Mouse (Mus musculus) macrophage (primary cell): ENCODE results near the gene Zfp286. TPM values are rescaled to one million over a fixed set of nuclear protein-coding genes. Genes with fewer than 3 reads are reported as not detected.

Experiments used
- H3K27ac ChIP-seq: fragments of 350-480 bp; formaldehyde crosslinking; 2 replicates; pipeline ENCODE4 v1.9.0; 2021
- H3K36me3 ChIP-seq: fragments of 350-480 bp; formaldehyde crosslinking; 2 replicates; pipeline ENCODE4 v1.9.0; 2021; ENCODE audit errors: inconsistent target
- H3K4me3 ChIP-seq: fragments of 350-480 bp; formaldehyde crosslinking; 2 replicates; pipeline ENCODE4 v1.9.0; 2021; ENCODE audit errors: inconsistent target
- H3K79me2 ChIP-seq: fragments of 350-480 bp; formaldehyde crosslinking; 2 replicates; pipeline ENCODE4 v1.9.0; 2021; ENCODE audit errors: inconsistent target
- WGBS: methylation state at CpG from one replicate; pipeline ENCODE4 v1.1.7; 2026; ENCODE audit warnings: inconsistent platforms; ENCODE audit not compliant: missing documents; 5-methylcytosine and 5-hydroxymethylcytosine counted together
- polyA plus RNA-seq: library from polyadenylated mRNA; stranded (reverse); fragments of 250-400 nt; gene quantifications from 3 replicates; pipeline ENCODE4 v1.2.4, GENCODE M21; 2018; ENCODE audit warnings: inconsistent platforms
- total RNA-seq, 78 experiments: library from RNA; depleted of rRNA; stranded (reverse); fragments of 250-400 nt; gene quantifications; 1 replicate in 9 of 78; 2 replicates in 24 of 78; 3 replicates in 43 of 78; 4 replicates in 2 of 78; pipeline ENCODE4 v1.2.4; 2018; ENCODE audit warnings: inconsistent platforms in 56 of 78

Zfp286 gene
- total RNA-seq (2018; cell fraction: chromatin; rRNA removed) = 1 to 10 TPM in 7 of 26 experiments, under 1 TPM in 6, not detected in 13; 0.43 to 3.3 (median 1.2) TPM
- under 1 TPM in 24 of 26 experiments, not detected in 2; 0.06 to 0.70 (median 0.31) TPM for total RNA-seq (2018; cell fraction: cytosol; rRNA removed)
- total RNA-seq (2018; cell fraction: nucleus; rRNA removed) = 1 to 10 TPM in 8 of 26 experiments, under 1 TPM in 6, not detected in 12; 0.24 to 1.7 (median 1.0) TPM
- 0.20 to 0.69 TPM (median 0.42 TPM) in 3 replicates for polyA plus RNA-seq

DNA sequence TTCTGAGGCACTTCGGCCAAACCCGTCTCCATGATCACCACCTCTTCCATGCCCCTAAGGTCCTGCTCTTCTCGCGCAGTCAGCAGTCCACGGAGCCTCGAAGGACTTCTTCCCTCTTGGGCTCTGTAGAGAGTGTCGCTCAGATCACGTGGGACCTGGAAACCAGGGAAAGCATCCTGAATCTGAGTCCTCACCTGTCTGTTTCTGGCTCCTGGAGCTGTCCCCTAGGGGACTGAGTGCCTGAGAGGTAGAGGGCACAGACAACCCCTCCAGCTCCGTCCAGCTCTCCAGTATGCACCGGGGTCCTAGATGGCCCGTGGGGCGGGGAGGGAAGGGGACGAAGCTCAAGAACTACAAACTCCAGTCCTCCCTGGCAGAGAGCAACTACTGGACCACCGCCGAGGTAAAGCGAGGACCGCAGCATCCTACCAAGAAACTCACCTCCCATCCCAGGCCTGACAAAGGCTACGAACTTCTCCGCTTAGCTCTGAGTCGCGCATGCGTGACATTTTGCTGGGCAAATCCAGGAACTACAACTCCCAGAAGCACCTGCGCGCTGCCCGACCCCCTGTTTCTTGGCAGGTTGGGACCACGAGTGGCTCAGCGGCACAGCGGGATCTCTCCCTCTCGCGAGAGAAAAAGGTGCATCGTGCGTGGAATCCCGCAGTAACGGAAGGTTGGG, at the start of gene Zfp286:
Zfp286 (minus strand) TSS at position 528 of the 682 bp plus-strand sequence.
- WGBS = 13% methylated on average over 34 of the region's 34 CpGs
- Histone ChIP-seq H3K27ac (no peak within 1 kb of the TSS), H3K4me3 (peak within 1 kb of the TSS; percentile 20), H3K36me3 (no peaks in the 10 kb centered on the region), H3K79me2 (no peaks in the 10 kb centered on the region)

- H3K79me2 ChIP-seq = peaks cover 2% of the 10 kb centered on the region
- peaks cover 38% of the 10 kb centered on the region; the same call in 1 of the 2 replicates for H3K36me3 ChIP-seq
- H3K27ac ChIP-seq = no peak overlapping the region
- no peak overlapping the region for H3K4me3 ChIP-seq
Measured at GRCm38 (mm10) chr11:62831906-62832305, 42.6 kb upstream of the Zfp286 start.

- H3K4me3 ChIP-seq = no peak overlapping the region
- peaks cover 26% of the 10 kb centered on the region; the same call in 1 of the 2 replicates for H3K36me3 ChIP-seq
- peaks cover 18% of the 10 kb centered on the region for H3K79me2 ChIP-seq
- WGBS = 95% methylated on average over 2 of the region's 2 CpGs
- no peak overlapping the region for H3K27ac ChIP-seq
Measured at GRCm38 (mm10) chr11:62830387-62830786, 41.1 kb upstream of the Zfp286 start.

- H3K79me2 ChIP-seq = peaks cover 42% of the 10 kb centered on the region
- no peak overlapping the region for H3K4me3 ChIP-seq
- H3K27ac ChIP-seq = no peak overlapping the region
- WGBS = 93% methylated on average over 3 of the region's 3 CpGs
- peaks cover 9% of the 10 kb centered on the region; the same call in 1 of the 2 replicates for H3K36me3 ChIP-seq
Measured at GRCm38 (mm10) chr11:62827911-62828310, 38.6 kb upstream of the Zfp286 start.

DNA sequence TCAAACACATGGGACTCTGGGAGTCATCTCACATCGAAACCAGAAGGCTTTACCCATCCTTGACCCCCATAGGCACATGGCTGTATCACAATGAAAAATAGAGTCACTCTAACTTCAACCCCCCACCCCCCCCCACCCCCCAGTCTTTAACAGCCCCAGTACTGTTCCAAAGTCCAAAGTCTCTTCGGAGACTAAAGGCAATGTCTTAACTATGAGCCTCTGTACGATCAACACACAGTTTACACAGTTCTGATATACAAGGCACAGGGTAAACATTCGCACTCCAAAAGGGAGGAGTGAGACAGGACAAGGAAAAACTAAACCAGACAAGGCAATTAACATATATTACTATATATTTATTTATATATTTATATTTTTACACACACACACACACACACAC, 37.9 kb upstream of the Zfp286 start:
- 93% methylated on average over 4 of the region's 4 CpGs for WGBS
- H3K79me2 ChIP-seq = peaks cover 50% of the 10 kb centered on the region
- H3K27ac ChIP-seq = no peak overlapping the region
- no peak overlapping the region for H3K4me3 ChIP-seq
- 0 out of 2 replicates have a peak, but pooled peaks cover 5% of the 10 kb centered on the region for H3K36me3 ChIP-seq

DNA sequence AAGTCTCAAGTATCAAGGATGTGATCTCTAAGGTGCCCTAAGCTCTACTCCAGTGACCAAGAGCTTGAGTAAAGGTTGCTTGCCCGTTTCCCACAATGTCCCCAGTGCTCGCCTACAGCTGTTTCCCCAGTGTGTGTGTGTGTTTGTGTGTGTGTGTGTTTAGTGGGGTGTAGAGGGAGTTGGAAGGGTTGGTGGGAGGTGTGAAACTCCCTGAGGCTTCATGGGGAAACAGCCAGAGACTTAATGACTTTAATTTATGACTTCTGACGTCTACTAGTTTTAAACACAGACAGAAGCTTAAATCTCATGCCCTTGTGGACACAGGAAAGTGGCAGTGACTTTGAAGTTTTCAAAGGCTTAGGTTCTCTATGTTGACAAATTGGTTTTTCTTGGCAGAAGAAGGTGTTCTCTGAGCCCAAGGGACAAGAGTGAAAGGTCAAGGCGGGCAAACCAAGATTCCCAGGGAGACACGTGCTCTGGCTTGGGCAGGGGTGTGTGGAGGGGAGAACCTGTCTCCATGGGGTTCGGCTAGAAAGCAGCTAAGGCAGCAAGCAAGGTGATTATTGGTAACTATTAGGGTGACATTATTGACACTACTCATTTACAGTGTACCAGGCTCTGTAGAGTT, 37.0 kb upstream of the Zfp286 start:
- WGBS = 85% methylated on average over 6 of the region's 6 CpGs
- Histone ChIP-seq H3K36me3 (0 out of 2 replicates have a peak, but pooled peaks cover 4% of the 10 kb centered on the region), H3K4me3 (no peak overlapping the region), H3K27ac (no peak overlapping the region), H3K79me2 (peaks cover 57% of the 10 kb centered on the region)

- H3K4me3 ChIP-seq = no peak overlapping the region
- no peaks in the 10 kb centered on the region for H3K36me3 ChIP-seq
- no peak overlapping the region for H3K27ac ChIP-seq
- 91% methylated on average over 9 of the region's 9 CpGs for WGBS
- peaks cover 57% of the 10 kb centered on the region for H3K79me2 ChIP-seq
Measured at GRCm38 (mm10) chr11:62825222-62826105, 36.2 kb upstream of the Zfp286 start.

GRCm38 (mm10) chr11:62824211-62824610, 34.9 kb upstream of the Zfp286 start:
- Histone ChIP-seq H3K79me2 (peaks cover 57% of the 10 kb centered on the region), H3K27ac (no peak overlapping the region), H3K4me3 (no peak overlapping the region), H3K36me3 (no peaks in the 10 kb centered on the region)
- 73% methylated on average over 7 of the region's 7 CpGs for WGBS

DNA sequence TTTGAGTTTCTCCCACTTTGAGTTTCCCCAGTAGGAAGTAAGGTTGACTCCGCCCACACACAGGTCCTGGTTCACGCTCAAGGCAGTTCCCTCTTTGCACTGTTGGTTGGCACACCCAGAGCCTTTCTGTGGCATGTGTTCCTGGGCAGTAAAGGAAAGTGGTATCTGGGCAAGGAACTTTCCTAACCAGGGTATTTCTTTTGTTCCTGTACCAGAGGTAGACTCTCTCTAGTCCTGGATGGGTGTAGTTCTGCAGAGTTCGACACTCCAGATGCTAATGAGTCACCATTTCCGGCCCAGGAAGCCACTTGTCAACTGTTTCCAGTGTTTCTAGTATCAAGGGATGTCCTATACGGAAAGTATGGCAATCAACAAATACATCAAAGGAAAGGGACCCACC, 32.6 kb upstream of the Zfp286 start:
- WGBS = 12% methylated on average over 5 of the region's 5 CpGs
- peak overlapping the region; percentile 89 for H3K4me3 ChIP-seq
- H3K27ac ChIP-seq = peak overlapping the region; percentile 56
- H3K36me3 ChIP-seq = no peaks in the 10 kb centered on the region
- H3K79me2 ChIP-seq = peaks cover 54% of the 10 kb centered on the region

GRCm38 (mm10) chr11:62820661-62821437, 31.6 kb upstream of the Zfp286 start:
- Histone ChIP-seq H3K36me3 (no peaks in the 10 kb centered on the region), H3K4me3 (peak overlapping the region; percentile 89), H3K27ac (peak overlapping the region; percentile 69), H3K79me2 (peaks cover 44% of the 10 kb centered on the region)
- 0% methylated on average over 16 of the region's 16 CpGs for WGBS

DNA sequence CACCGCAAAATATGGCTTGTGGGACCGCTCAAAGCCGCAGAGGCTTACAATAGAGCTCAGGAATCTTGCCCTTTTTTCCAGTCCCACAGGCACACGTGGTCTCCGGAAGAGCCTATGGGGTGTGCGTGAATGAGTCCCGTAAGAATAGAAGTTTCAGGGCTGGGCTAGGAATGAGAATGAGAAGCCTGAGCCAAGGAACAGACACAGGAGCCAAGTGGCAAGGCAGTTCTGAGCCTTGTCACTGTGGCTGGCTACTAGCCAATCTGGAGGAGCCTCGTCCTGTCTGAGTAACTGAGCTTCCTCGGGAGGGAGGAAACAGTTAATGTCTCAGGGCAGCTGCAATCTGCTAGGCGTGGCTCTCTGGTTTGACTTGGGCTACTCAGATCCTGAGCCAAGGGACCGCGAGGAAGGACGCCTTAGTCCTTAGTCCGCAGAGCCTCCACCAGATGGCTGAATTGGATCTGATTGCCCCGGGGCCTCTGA, 30.8 kb upstream of the Zfp286 start, which contains the start of gene Trim16:
Trim16 (plus strand) TSS at position 173 of the 483 bp plus-strand sequence.
- Histone ChIP-seq H3K79me2 (peaks cover 36% of the 10 kb centered on the region), H3K27ac (peak within 1 kb of the TSS; percentile 69), H3K36me3 (no peaks in the 10 kb centered on the region), H3K4me3 (peak within 1 kb of the TSS; percentile 89)
- 6% methylated on average over 15 of the region's 15 CpGs for WGBS

- H3K27ac ChIP-seq = no peak overlapping the region
- H3K79me2 ChIP-seq = peaks cover 27% of the 10 kb centered on the region
- no peak overlapping the region for H3K4me3 ChIP-seq
- H3K36me3 ChIP-seq = no peaks in the 10 kb centered on the region
- WGBS = 87% methylated on average over 8 of the region's 8 CpGs
Measured at GRCm38 (mm10) chr11:62819059-62819686, 29.9 kb upstream of the Zfp286 start.

DNA sequence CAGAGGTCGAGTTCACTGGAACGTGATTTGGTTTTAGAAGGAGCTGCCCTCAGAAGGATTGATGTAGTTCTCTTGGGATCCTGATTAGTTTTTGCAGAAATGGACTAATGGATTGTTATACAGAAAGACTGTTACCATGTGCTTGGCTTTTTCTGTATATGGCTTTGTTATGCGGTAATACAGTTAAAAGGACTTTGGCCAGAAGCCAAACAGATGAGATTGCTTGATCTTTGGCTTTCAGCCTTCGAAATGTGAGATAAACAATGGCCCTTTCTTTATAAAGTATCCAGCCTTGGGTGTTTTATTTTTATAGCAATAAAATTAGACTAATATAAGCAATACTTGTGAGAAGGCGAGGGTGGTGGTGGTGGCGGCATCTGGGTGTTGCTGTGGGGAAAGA, 27.3 kb upstream of the Zfp286 start:
- H3K79me2 ChIP-seq = peaks cover 1% of the 10 kb centered on the region; the same call in 1 of the 2 replicates
- no peak overlapping the region for H3K4me3 ChIP-seq
- 85% methylated on average over 6 of the region's 6 CpGs for WGBS
- no peak overlapping the region for H3K27ac ChIP-seq
- H3K36me3 ChIP-seq = no peaks in the 10 kb centered on the region
